Mouse (Mus musculus): ENCODE data around the gene Nkx1-2.

Nkx1-2 gene

DNA sequence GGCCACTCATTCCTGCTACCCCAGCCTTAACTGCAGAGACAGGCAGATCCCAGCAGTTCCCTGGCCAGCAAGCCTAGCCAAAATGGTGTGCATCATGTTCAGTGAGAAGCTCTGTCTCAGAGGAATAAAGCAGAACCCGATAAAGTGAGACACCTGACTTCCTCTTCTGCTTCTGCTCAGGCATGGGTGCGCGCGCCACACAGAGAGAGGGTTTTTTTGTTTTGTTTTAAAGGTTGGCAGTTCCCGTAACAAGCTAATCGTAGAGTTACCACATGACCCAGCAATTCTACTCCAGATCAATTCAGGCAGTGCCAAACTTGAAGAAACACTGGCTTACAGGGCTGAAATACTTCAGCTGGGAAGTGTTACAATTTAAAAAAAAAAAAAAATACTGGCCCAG, 30.6 kb downstream of the Nkx1-2 start:
- DNase-seq (ENCODE audit: low spot score in 2 of 2): peak; percentile 30 to 43

DNA sequence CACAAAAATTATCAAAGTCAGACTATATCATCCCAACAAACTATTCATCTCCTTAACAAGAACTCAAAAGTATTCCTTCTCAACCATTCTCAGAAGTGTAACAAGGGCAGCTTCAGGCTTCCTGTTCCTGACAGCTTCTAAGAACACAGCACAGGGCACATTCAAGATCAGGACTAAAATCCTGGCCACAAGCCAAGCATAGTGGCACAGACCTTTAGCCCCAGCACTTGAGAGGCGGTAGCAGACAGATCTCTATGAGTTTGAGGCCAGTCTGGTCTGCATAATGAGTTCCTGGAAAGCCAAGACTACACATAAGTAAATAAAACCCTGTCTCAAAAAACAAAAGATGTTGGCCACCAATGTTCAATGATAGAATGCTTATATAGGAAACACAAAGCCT, 33.6 kb downstream of the Nkx1-2 start:
- no peak for DNase-seq (ENCODE audit: low spot score in 2 of 2)

- DNase-seq (ENCODE audit: low spot score in 2 of 2): no peak
These were observed 40.2 kb downstream of the Nkx1-2 start for GRCm38 (mm10) chr7:132559138-132559766.

GRCm38 (mm10) chr7:132558141-132558736, 41.2 kb downstream of the Nkx1-2 start:
- DNase-seq (ENCODE audit: low spot score in 2 of 2): no peak

DNA sequence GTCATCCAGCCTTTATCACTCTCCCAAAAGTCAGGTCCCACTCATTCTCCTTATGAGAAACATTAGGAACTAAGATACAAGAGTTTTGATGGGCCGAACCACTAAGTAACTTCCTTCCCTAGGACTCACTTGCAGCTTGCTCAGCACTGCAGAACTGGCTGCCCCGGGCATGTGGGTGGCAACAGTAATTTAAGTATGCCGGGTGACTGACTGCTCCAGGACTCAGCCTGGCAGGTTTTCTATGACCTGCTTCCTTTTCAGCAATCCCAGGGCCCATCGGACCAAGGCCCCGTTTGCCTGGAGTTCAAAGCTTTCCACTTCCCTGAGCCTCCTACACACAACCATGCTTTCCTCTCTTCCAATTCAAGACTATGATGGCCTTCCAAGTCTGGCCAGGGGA, 42.9 kb downstream of the Nkx1-2 start:
- no peak for DNase-seq (ENCODE audit: low spot score in 2 of 2)

GRCm38 (mm10) chr7:132555911-132556310, 43.5 kb downstream of the Nkx1-2 start:
- DNase-seq (ENCODE audit: low spot score in 2 of 2): no peak

DNA sequence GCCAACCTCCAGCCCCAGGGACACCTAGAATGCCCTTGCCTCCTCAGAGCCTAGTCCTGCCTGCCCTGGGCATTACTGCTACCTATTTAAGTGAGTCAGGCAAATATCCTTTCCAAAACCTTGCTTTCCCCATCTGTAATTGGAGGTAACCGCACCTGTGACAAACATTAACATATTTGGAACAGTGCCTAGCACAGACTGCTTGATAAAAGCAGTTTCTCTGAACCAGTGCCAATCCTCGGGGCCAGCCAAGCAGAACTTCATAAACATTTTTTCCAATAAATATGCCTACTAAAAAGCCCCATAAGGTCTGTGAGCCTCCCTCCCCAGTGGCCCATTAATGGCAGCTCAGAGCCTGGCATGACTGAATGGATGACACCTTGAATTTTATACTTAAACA, 45.3 kb downstream of the Nkx1-2 start:
- DNase-seq (ENCODE audit: low spot score in 2 of 2): no peak

- DNase-seq (ENCODE audit: low spot score in 2 of 2): peak; percentile 86 to 89
These were observed 47.9 kb downstream of the Nkx1-2 start for GRCm38 (mm10) chr7:132551351-132552126.

GRCm38 (mm10) chr7:132547126-132547525, 52.3 kb downstream of the Nkx1-2 start:
- DNase-seq (ENCODE audit: low spot score in 2 of 2): no peak
